Mouse (Mus musculus): ENCODE measurements around the gene Tnfrsf1b. TPM values are rescaled to one million over a fixed set of nuclear protein-coding genes. Genes with fewer than 3 reads are reported as not detected.

Tnfrsf1b gene
- polyA plus RNA-seq, 1 experiment, result 8.4 TPM

DNA sequence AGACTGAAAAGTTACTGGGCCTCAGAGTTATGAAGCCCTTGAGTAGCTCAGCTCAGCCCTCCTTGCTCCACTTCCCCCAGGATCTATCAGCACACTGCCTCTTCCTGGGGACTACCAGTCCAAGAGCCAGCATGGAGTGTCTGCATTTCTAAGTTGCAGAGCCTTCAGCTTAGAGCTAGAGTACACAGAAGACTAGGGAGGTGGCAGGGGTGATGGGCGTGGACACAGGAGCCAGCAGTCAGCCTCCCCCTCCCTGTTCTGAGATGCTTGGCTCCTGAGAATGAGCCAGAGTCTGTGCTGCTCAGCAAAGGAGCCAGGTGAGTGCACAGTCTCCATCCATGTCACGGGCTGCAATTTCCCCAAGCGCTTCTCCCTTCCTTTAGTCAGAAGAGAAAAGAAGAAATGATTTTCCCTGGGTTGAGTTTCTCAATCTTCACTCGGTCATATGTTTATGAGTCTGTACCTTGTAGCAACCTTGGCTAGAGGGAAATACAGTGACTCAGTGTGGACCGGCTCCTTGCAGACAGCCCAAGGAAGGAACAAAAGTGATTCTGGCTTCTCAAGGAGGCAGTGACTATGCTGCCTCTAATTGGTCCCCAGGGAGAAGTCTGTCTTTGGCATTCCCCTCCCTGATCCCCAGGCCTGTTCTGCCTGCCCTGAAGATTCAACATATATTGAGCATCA lies 11.2 kb upstream of the Tnfrsf1b start:
- Histone ChIP-seq H3K27me3 (replicated peaks; ENCODE audit: control insufficient read depth, insufficient read depth, low read length) (no peaks in the 10 kb centered on the region), H3K36me3 (ENCODE audit: control insufficient read depth, insufficient read depth, low read length) (no peaks in the 10 kb centered on the region), H3K4me1 (ENCODE audit: control insufficient read depth, insufficient read depth, low read length) (no peaks in the 10 kb centered on the region), H3K4me3 (ENCODE audit: insufficient read depth, low read depth, low read length) (no peak overlapping the region), H3K27ac (ENCODE audit: insufficient read depth, low read depth, low read length) (no peak overlapping the region)
- DNase-seq, result no peak
- WGBS, result 77% methylated on average over 5 of the region's 5 CpGs
- TF ChIP-seq POLR2A (IDR thresholded peaks at IDR 0.05; ENCODE audit: low read depth, low read length), result no peak
- no peak for TF ChIP-seq CTCF (conservative IDR thresholded peaks at IDR 0.05; ENCODE audit: insufficient read depth, insufficient read length, low read depth, low read length)

DNA sequence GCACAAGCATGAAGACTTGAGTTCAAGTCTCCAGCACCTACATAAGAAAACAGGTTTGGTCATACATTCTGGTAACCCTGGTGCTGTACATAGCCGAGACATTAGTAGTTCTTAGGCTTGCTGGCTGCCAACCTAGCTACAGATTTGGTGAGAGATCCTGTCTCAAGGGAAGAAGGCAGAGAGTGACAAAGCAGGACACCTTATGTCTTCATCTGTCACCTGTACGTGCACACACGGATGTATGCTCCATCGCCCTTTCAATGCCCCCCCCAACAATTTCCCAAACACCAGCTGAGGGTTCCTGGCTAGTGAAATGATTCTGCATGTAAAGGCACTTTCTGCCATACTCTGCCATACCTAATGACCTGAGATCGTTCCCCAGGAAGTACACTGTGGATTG lies 9.5 kb upstream of the Tnfrsf1b start:
- Histone ChIP-seq H3K4me1 (ENCODE audit: control insufficient read depth, insufficient read depth, low read length) (no peaks in the 10 kb centered on the region), H3K27me3 (replicated peaks; ENCODE audit: control insufficient read depth, insufficient read depth, low read length) (no peaks in the 10 kb centered on the region), H3K36me3 (ENCODE audit: control insufficient read depth, insufficient read depth, low read length) (no peaks in the 10 kb centered on the region), H3K27ac (ENCODE audit: insufficient read depth, low read depth, low read length) (no peak overlapping the region), H3K4me3 (ENCODE audit: insufficient read depth, low read depth, low read length) (no peak overlapping the region)
- 85% methylated on average over 5 of the region's 5 CpGs for WGBS
- no peak for TF ChIP-seq CTCF (conservative IDR thresholded peaks at IDR 0.05; ENCODE audit: insufficient read depth, insufficient read length, low read depth, low read length)
- no peak for TF ChIP-seq POLR2A (IDR thresholded peaks at IDR 0.05; ENCODE audit: low read depth, low read length)
- no peak for DNase-seq

DNA sequence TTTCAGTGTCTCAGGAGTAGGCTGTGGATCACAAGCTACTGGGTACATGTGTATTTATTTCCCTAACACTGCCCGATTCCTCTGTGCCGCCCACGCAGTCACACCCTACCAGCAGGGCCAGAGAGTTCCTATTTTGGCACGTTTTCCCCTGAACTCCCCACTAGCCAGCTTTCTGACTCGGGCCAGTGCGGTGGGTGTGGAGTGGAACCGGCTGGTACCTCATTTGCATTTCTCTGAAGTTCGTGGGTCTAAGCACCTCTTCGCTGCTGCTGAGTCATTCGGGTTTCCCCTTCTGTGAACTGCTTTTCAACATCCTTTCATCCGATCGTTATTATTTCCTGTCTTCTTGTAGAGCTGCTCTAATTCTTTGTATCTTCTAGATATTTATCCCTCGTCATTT lies 7.7 kb upstream of the Tnfrsf1b start:
- Histone ChIP-seq H3K27ac (ENCODE audit: insufficient read depth, low read depth, low read length) (no peak overlapping the region), H3K27me3 (replicated peaks; ENCODE audit: control insufficient read depth, insufficient read depth, low read length) (no peaks in the 10 kb centered on the region), H3K4me1 (ENCODE audit: control insufficient read depth, insufficient read depth, low read length) (no peaks in the 10 kb centered on the region), H3K4me3 (ENCODE audit: insufficient read depth, low read depth, low read length) (no peak overlapping the region), H3K36me3 (ENCODE audit: control insufficient read depth, insufficient read depth, low read length) (no peaks in the 10 kb centered on the region)
- WGBS, result 23% methylated on average over 13 of the region's 13 CpGs
- TF ChIP-seq CTCF (conservative IDR thresholded peaks at IDR 0.05; ENCODE audit: insufficient read depth, insufficient read length, low read depth, low read length) (no peak), POLR2A (IDR thresholded peaks at IDR 0.05; ENCODE audit: low read depth, low read length) (no peak)
- DNase-seq, result no peak

DNA sequence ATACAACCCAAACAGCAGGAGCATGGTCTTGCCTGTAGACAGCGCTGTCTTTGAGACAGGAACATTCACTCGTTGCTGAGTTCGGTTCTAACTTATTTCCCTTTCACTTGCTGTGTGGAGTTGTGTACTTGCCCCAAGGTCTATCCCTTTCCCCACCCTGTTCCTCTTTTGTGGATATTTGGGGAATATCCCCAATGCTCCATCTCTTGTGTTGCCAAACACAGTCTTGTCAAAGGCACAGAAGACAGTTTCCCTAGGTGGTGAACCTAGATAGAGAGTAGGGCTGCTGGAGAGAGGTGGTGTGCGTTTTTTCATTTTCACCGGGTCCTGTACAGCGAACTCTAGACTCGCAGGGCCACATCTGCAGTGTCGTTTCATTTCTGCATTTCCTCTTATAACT lies 5.9 kb upstream of the Tnfrsf1b start:
- Histone ChIP-seq H3K36me3 (ENCODE audit: control insufficient read depth, insufficient read depth, low read length) (no peaks in the 10 kb centered on the region), H3K4me3 (ENCODE audit: insufficient read depth, low read depth, low read length) (no peak overlapping the region), H3K4me1 (ENCODE audit: control insufficient read depth, insufficient read depth, low read length) (no peaks in the 10 kb centered on the region), H3K27me3 (replicated peaks; ENCODE audit: control insufficient read depth, insufficient read depth, low read length) (no peaks in the 10 kb centered on the region), H3K27ac (ENCODE audit: insufficient read depth, low read depth, low read length) (no peak overlapping the region)
- 80% methylated on average over 8 of the region's 8 CpGs for WGBS
- no peak for TF ChIP-seq POLR2A (IDR thresholded peaks at IDR 0.05; ENCODE audit: low read depth, low read length)
- TF ChIP-seq CTCF (conservative IDR thresholded peaks at IDR 0.05; ENCODE audit: insufficient read depth, insufficient read length, low read depth, low read length), result no peak
- no peak for DNase-seq

DNA sequence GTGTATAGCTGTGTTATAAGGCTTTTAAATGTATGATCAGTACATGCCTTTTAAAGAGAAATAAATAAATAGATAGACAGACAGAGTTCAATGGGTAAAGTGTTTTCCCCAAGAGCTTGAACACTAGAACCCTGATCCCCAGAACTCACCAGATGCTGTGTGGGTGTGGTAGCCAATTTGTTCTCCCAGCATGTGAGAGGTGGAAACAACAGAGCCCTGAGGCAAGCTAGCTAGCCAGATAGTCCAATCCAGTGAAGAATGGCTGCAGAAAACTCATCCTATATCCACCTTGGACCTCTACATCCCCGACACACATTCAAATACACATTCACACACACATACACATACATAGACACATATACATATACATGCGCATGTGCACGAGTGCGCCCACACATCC lies 4.9 kb upstream of the Tnfrsf1b start:
- no peak for TF ChIP-seq POLR2A (IDR thresholded peaks at IDR 0.05; ENCODE audit: low read depth, low read length)
- 95% methylated on average over 4 of the region's 4 CpGs for WGBS
- Histone ChIP-seq H3K27me3 (replicated peaks; ENCODE audit: control insufficient read depth, insufficient read depth, low read length) (no peaks in the 10 kb centered on the region), H3K4me1 (ENCODE audit: control insufficient read depth, insufficient read depth, low read length) (no peaks in the 10 kb centered on the region), H3K27ac (ENCODE audit: insufficient read depth, low read depth, low read length) (no peak overlapping the region), H3K4me3 (ENCODE audit: insufficient read depth, low read depth, low read length) (no peak overlapping the region), H3K36me3 (ENCODE audit: control insufficient read depth, insufficient read depth, low read length) (no peaks in the 10 kb centered on the region)
- no peak for DNase-seq

DNA sequence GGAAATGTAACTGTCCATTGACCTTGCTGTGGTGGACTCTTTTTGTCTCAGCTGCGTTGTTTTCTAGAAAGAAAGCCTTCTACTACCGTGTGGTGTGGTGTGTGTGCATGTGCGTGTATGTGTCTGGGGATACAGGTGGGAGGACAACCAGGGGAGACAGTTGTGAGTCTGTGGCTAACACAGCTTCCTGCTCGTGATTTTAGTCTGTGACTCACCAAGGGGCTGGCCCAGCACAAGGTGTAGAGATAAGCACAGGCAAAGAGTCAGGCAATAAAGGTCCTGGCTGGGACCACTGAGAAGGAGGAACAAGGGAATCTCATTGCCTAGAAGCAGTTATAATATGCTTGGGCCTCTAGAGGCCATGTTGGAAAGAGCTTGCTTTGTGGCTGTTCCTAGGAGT lies 3.3 kb upstream of the Tnfrsf1b start:
- Histone ChIP-seq H3K27me3 (replicated peaks; ENCODE audit: control insufficient read depth, insufficient read depth, low read length) (no peaks in the 10 kb centered on the region), H3K27ac (ENCODE audit: insufficient read depth, low read depth, low read length) (no peak overlapping the region), H3K4me3 (ENCODE audit: insufficient read depth, low read depth, low read length) (no peak overlapping the region), H3K36me3 (ENCODE audit: control insufficient read depth, insufficient read depth, low read length) (no peaks in the 10 kb centered on the region), H3K4me1 (ENCODE audit: control insufficient read depth, insufficient read depth, low read length) (no peaks in the 10 kb centered on the region)
- TF ChIP-seq POLR2A (IDR thresholded peaks at IDR 0.05; ENCODE audit: low read depth, low read length) (no peak), CTCF (conservative IDR thresholded peaks at IDR 0.05; ENCODE audit: insufficient read depth, insufficient read length, low read depth, low read length) (no peak)
- DNase-seq, result no peak
- WGBS, result 82% methylated on average over 4 of the region's 4 CpGs

DNA sequence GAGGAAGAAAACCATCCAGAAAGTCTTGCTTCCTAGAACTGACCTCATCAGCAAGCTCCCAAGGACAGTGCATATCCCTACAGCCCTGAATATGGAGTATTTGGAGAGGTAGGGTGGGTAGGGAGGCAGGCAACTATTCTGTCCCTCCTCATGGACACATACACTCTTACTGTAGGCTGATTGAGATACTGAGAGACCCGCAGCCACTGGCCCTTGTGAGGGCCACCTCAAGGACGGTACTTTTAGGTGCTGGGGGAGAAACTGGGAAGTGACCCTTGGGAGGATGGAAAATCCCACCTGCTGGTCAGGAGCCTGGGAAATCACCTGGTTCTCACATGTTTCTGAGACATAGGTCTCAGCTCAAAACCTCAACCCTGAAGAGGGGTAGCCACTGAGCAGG lies 886 bp upstream of the Tnfrsf1b start:
- H3K27ac ChIP-seq (ENCODE audit: insufficient read depth, low read depth, low read length), result no peak overlapping the region
- no peak overlapping the region for H3K4me3 ChIP-seq (ENCODE audit: insufficient read depth, low read depth, low read length)
- WGBS, result 65% methylated on average over 2 of the region's 2 CpGs
- DNase-seq, result no peak
- H3K4me1 ChIP-seq (ENCODE audit: control insufficient read depth, insufficient read depth, low read length), result no peaks in the 10 kb centered on the region
- TF ChIP-seq POLR2A (IDR thresholded peaks at IDR 0.05; ENCODE audit: low read depth, low read length) (no peak), CTCF (conservative IDR thresholded peaks at IDR 0.05; ENCODE audit: insufficient read depth, insufficient read length, low read depth, low read length) (no peak)
- no peaks in the 10 kb centered on the region for H3K36me3 ChIP-seq (ENCODE audit: control insufficient read depth, insufficient read depth, low read length)
- no peaks in the 10 kb centered on the region for H3K27me3 ChIP-seq (replicated peaks; ENCODE audit: control insufficient read depth, insufficient read depth, low read length)

All from kidney, adult 2 months (tissue).